Mouse (Mus musculus): Measurements from ENCODE around the gene Gm10024.

DNA sequence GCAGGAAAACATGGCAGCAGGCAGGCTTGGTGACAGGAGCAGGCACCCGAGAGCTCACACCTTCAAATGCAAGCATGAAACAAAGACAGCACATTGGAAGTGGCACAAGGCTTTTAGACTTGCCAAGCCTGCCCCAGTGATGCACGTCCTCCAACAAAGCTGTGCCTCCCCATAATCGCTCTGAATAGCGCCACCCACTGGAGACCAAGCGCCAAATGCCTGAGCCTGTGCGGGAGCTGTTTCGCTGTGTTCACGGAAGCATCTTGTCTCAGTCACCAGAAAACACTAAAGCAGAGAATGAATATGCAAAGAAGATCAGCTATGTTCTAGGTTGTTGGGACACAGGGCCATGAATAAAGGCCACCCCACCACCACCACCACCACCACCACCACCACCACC is 13.6 kb downstream of the Gm10024 start:
- no peak for TF ChIP-seq EP300 (IDR thresholded peaks at IDR 0.05; ENCODE audit: insufficient read depth, low read depth, low read length)
- TF ChIP-seq CTCF (IDR thresholded peaks at IDR 0.05; ENCODE audit: low read depth, low read length) = peak; percentile 66
